Mouse (Mus musculus) heart, adult 2 months (tissue): ENCODE measurements around the gene Bpifb4.

ENCODE experiments used
- CTCF ChIP-seq: fragments of 200-600 bp; IDR thresholded peaks from 2 replicates; pipeline ENCODE4 v1.8.1; 2022; ENCODE audit warnings: antibody characterized with exemption, mild to moderate bottlenecking, moderate library complexity
- EP300 ChIP-seq: fragments of 200-500 bp; IDR thresholded peaks from 2 replicates; pipeline ENCODE4 v1.6.1; 2011; ENCODE audit warnings: low read depth, low read length, control low read depth; ENCODE audit not compliant: insufficient read depth
- POLR2A ChIP-seq: fragments of 200-500 bp; IDR thresholded peaks from 2 replicates; pipeline ENCODE4 v1.6.1; 2011; ENCODE audit warnings: mild to moderate bottlenecking, low read depth, low read length, control low read depth; ENCODE audit not compliant: insufficient read depth

- TF ChIP-seq POLR2A (no peak), CTCF (no peak), EP300 (no peak)
Measured at GRCm38 (mm10) chr2:153970221-153970620, 32.2 kb downstream of the Bpifb4 start.
